Mouse (Mus musculus) intestine, postnatal 0 days (tissue): ENCODE results near the gene Timm10. TPM values are rescaled to one million over a fixed set of nuclear protein-coding genes. Genes with fewer than 3 reads are reported as not detected.

Source experiments
- ATAC-seq: fragments of 200-750 bp; cut with Nextera tagmentation; 2 replicates; pipeline ENCODE4 v1.8.0; 2017; ENCODE audit warnings: mild to moderate bottlenecking, moderate TSS enrichment, moderate library complexity
- H3K27ac ChIP-seq: fragments of 300-500 bp; sonication (generic); 2 replicates; pipeline ENCODE4 v1.5.1; 2014; ENCODE audit warnings: mild to moderate bottlenecking, low read depth, low read length, moderate library complexity
- H3K27me3 ChIP-seq: fragments of 300-500 bp; sonication (generic); replicated peaks from 2 replicates; pipeline ENCODE4 v1.6.1; 2014; ENCODE audit warnings: low read length, mixed read lengths; ENCODE audit not compliant: control insufficient read depth, insufficient read depth
- H3K36me3 ChIP-seq: fragments of 300-500 bp; sonication (generic); 2 replicates; pipeline ENCODE4 v1.6.1; 2014; ENCODE audit warnings: mild to moderate bottlenecking, moderate library complexity; ENCODE audit not compliant: control insufficient read depth, insufficient read depth
- H3K4me1 ChIP-seq: fragments of 300-500 bp; sonication (generic); replicated peaks from 2 replicates; pipeline ENCODE4 v1.6.1; 2014; ENCODE audit warnings: antibody characterized with exemption, low read length, mixed read lengths; ENCODE audit not compliant: control insufficient read depth, insufficient read depth
- H3K4me2 ChIP-seq: fragments of 300-500 bp; sonication (generic); replicated peaks from 2 replicates; pipeline ENCODE4 v1.6.1; 2014; ENCODE audit warnings: low read depth, mild to moderate bottlenecking, moderate library complexity
- H3K4me3 ChIP-seq: fragments of 300-500 bp; sonication (generic); 2 replicates; pipeline ENCODE4 v1.5.1; 2014; ENCODE audit warnings: low read depth, low read length
- H3K9ac ChIP-seq: fragments of 300-500 bp; sonication (generic); 2 replicates; pipeline ENCODE4 v1.6.1; 2014; ENCODE audit warnings: mild to moderate bottlenecking, low read depth, low read length
- H3K9me3 ChIP-seq: fragments of 300-500 bp; sonication (generic); 2 replicates; pipeline ENCODE4 v1.6.1; 2016; ENCODE audit warnings: mixed run types; ENCODE audit not compliant: control insufficient read depth
- CTCF ChIP-seq: sonication (generic); IDR thresholded peaks from 2 replicates; pipeline ENCODE4 v1.5.1; 2016; ENCODE audit warnings: low read depth, mild to moderate bottlenecking, control low read depth, antibody characterized with exemption, moderate library complexity
- WGBS: fragments of 180-500 bp; shearing (Covaris S2); extraction: QIAGEN DNeasy Blood & Tissue Kit; methylation state at CpG from one replicate; pipeline ENCODE4 v1.1.7; 2014; 5-methylcytosine and 5-hydroxymethylcytosine counted together
- polyA plus RNA-seq: library from polyadenylated mRNA; unstranded; fragments of >200 nt; fragmentation: Nextera tagmentation; extraction: Ambion mirVana; gene quantifications from 2 replicates; pipeline ENCODE4 v1.2.1, GENCODE M21; 2015

Timm10 gene
- polyA plus RNA-seq, 1 experiment from 2014 or later = 59.2 TPM

GRCm38 (mm10) chr2:84810526-84810885, 16.3 kb upstream of the Timm10 start:
- H3K9ac ChIP-seq = no peak overlapping the region
- H3K27ac ChIP-seq = peak overlapping the region; percentile 28; the same call in 1 of the 2 replicates
- TF ChIP-seq CTCF = no peak
- peaks cover 10% of the 10 kb centered on the region; the same call in 1 of the 2 replicates for H3K4me1 ChIP-seq
- H3K4me2 ChIP-seq = peak overlapping the region; percentile 58; the same call in 1 of the 2 replicates
- H3K4me3 ChIP-seq = no peak overlapping the region
- H3K36me3 ChIP-seq = peaks cover 15% of the 10 kb centered on the region; the same call in 1 of the 2 replicates
- WGBS = 83% methylated on average over 6 of the region's 6 CpGs
- ATAC-seq = no peak
- H3K27me3 ChIP-seq = no peaks in the 10 kb centered on the region
- H3K9me3 ChIP-seq = no peaks in the 10 kb centered on the region

- Histone ChIP-seq H3K9ac (no peak overlapping the region), H3K9me3 (no peaks in the 10 kb centered on the region), H3K4me2 (peak overlapping the region; percentile 58), H3K4me3 (peak overlapping the region; percentile 27), H3K27me3 (no peaks in the 10 kb centered on the region), H3K36me3 (peaks cover 11% of the 10 kb centered on the region; the same call in 1 of the 2 replicates), H3K27ac (peak overlapping the region; percentile 58), H3K4me1 (peaks cover 10% of the 10 kb centered on the region; the same call in 1 of the 2 replicates)
- ATAC-seq = peak; percentile 65
- 36% methylated on average over 26 of the region's 26 CpGs for WGBS
- TF ChIP-seq CTCF = peak; percentile 89
These were observed 15.8 kb upstream of the Timm10 start for GRCm38 (mm10) chr2:84810886-84811577.

GRCm38 (mm10) chr2:84811880-84812279, 14.9 kb upstream of the Timm10 start:
- peak; percentile 42; the same call in 1 of the 2 replicates for ATAC-seq

GRCm38 (mm10) chr2:84812676-84813075, 14.1 kb upstream of the Timm10 start:
- no peak for ATAC-seq
- Histone ChIP-seq H3K4me1 (peaks cover 10% of the 10 kb centered on the region; the same call in 1 of the 2 replicates), H3K36me3 (peaks cover 8% of the 10 kb centered on the region; the same call in 1 of the 2 replicates), H3K27me3 (no peaks in the 10 kb centered on the region), H3K4me3 (no peak overlapping the region), H3K4me2 (no peak overlapping the region), H3K9ac (no peak overlapping the region), H3K9me3 (no peaks in the 10 kb centered on the region), H3K27ac (no peak overlapping the region)
- 89% methylated on average over 6 of the region's 6 CpGs for WGBS
- TF ChIP-seq CTCF = no peak

More at GRCm38 (mm10) chr2:84811880-84812279, 14.9 kb upstream of the Timm10 start:
- Histone ChIP-seq H3K4me1 (peaks cover 10% of the 10 kb centered on the region; the same call in 1 of the 2 replicates), H3K9me3 (no peaks in the 10 kb centered on the region), H3K27me3 (no peaks in the 10 kb centered on the region), H3K27ac (peak overlapping the region; percentile 4; the same call in 1 of the 2 replicates), H3K4me2 (0 out of 2 replicates have a peak overlapping the region, but pooled peaks have one; percentile 13), H3K9ac (no peak overlapping the region), H3K4me3 (no peak overlapping the region), H3K36me3 (peaks cover 8% of the 10 kb centered on the region; the same call in 1 of the 2 replicates)
- 39% methylated on average over 7 of the region's 7 CpGs for WGBS
- TF ChIP-seq CTCF = no peak

GRCm38 (mm10) chr2:84819861-84820260, 6.9 kb upstream of the Timm10 start:
- H3K4me2 ChIP-seq = no peak overlapping the region
- H3K36me3 ChIP-seq = no peaks in the 10 kb centered on the region
- 63% methylated on average over 3 of the region's 3 CpGs for WGBS
- no peak overlapping the region for H3K4me3 ChIP-seq
- no peak overlapping the region for H3K27ac ChIP-seq
- H3K27me3 ChIP-seq = peaks cover 8% of the 10 kb centered on the region
- no peak overlapping the region for H3K9ac ChIP-seq
- no peaks in the 10 kb centered on the region for H3K9me3 ChIP-seq
- ATAC-seq = no peak
- H3K4me1 ChIP-seq = no peaks in the 10 kb centered on the region
- TF ChIP-seq CTCF = no peak

GRCm38 (mm10) chr2:84822552-84822951, 4.2 kb upstream of the Timm10 start, which contains the start of gene Smtnl1:
TSS of gene Smtnl1 (minus strand) at chr2:84822652.
- no peak for ATAC-seq
- no peak for TF ChIP-seq CTCF
- WGBS = 39% methylated on average over 13 of the region's 13 CpGs

More at GRCm38 (mm10) chr2:84822552-84822951, 4.2 kb upstream of the Timm10 start, which contains the start of gene Smtnl1:
- no peaks in the 10 kb centered on the region for H3K36me3 ChIP-seq
- no peaks in the 10 kb centered on the region for H3K9me3 ChIP-seq
- no peak within 1 kb of the TSS for H3K9ac ChIP-seq
- 0 out of 2 replicates have a peak within 1 kb of the TSS, but pooled peaks have one; percentile 14 for H3K4me2 ChIP-seq
- peaks cover 8% of the 10 kb centered on the region for H3K27me3 ChIP-seq
- no peak within 1 kb of the TSS for H3K27ac ChIP-seq
- H3K4me1 ChIP-seq = no peaks in the 10 kb centered on the region
- H3K4me3 ChIP-seq = no peak within 1 kb of the TSS
